Mouse (Mus musculus) CH12.LX (cell line): ENCODE results near the gene Cald1. TPM values are rescaled to one million over a fixed set of nuclear protein-coding genes. Genes with fewer than 3 reads are reported as not detected.
A peak's percentile ranks its signal among the peaks of the same experiment; 100 is the strongest.

Experiments
- DNase-seq: peaks from one replicate; pipeline ENCODE4 v3.0.0-alpha.2; 2013; ENCODE audit errors: extremely low read depth
- H3K27ac ChIP-seq: 2 replicates; pipeline ENCODE4 v1.5.1; 2012; ENCODE audit warnings: low read depth, mild to moderate bottlenecking, control low read depth, moderate library complexity; ENCODE audit not compliant: insufficient read depth
- H3K27me3 ChIP-seq: replicated peaks from 2 replicates; pipeline ENCODE3; 2012; ENCODE audit warnings: inconsistent platforms
- H3K36me3 ChIP-seq, 2 experiments: replicated peaks in 1 of 2; 2 replicates each; pipeline versions ENCODE3 to v1.6.1; 2012; ENCODE audit warnings: inconsistent platforms in 1 of 2, low read length in 1 of 2, mild to moderate bottlenecking in 1 of 2, mixed read lengths in 1 of 2, moderate library complexity in 1 of 2; ENCODE audit not compliant: control insufficient read depth in 1 of 2, insufficient read depth in 1 of 2
- H3K4me1 ChIP-seq, 2 experiments: 2 replicates each; pipeline ENCODE4 v1.6.1; 2012; ENCODE audit warnings: inconsistent platforms in 1 of 2, moderate library complexity in 1 of 2; ENCODE audit not compliant: insufficient read depth in 2 of 2, control insufficient read depth in 1 of 2
- H3K4me2 ChIP-seq: 2 replicates; pipeline ENCODE4 v1.6.1; 2012; ENCODE audit warnings: low read depth, mild to moderate bottlenecking, control low read depth; ENCODE audit not compliant: poor library complexity, insufficient read depth, severe bottlenecking
- H3K4me3 ChIP-seq, 3 experiments: fragments of 150-350 bp in 1 of 3; sonication (generic) in 1 of 3; replicated peaks in 1 of 3; 2 replicates each; pipeline versions ENCODE3 to v1.5.1; 2011 to 2012; ENCODE audit warnings: low read depth in 2 of 3, low read length in 2 of 3, mild to moderate bottlenecking in 2 of 3, moderate library complexity in 2 of 3, control low read depth in 1 of 3, improper control_type of control experiment in 1 of 3, inconsistent platforms in 1 of 3, mixed read lengths in 1 of 3; ENCODE audit not compliant: poor library complexity in 1 of 3
- H3K79me2 ChIP-seq: replicated peaks from 2 replicates; pipeline ENCODE4 v1.6.1; 2012; ENCODE audit warnings: mild to moderate bottlenecking, moderate library complexity; ENCODE audit not compliant: control insufficient read depth, poor library complexity, insufficient read depth, severe bottlenecking; ENCODE audit errors: extremely low read depth
- H3K9ac ChIP-seq: 2 replicates; pipeline ENCODE4 v1.6.1; 2012; ENCODE audit warnings: low read depth, mild to moderate bottlenecking, control low read depth, moderate library complexity; ENCODE audit not compliant: insufficient read depth
- H3K9me3 ChIP-seq: replicated peaks from 2 replicates; pipeline ENCODE3; 2012; ENCODE audit warnings: low read length, inconsistent platforms, mixed read lengths
- CHD1 ChIP-seq: IDR thresholded peaks from 2 replicates; pipeline ENCODE4 v1.6.1; 2012; ENCODE audit warnings: low read depth, low read length, improper control_type of control experiment, inconsistent platforms
- CHD2 ChIP-seq: IDR thresholded peaks from 2 replicates; pipeline ENCODE4 v1.6.1; 2011; ENCODE audit warnings: low read length, improper control_type of control experiment
- ELF1 ChIP-seq: IDR thresholded peaks from 2 replicates; pipeline ENCODE4 v1.6.1; 2014; ENCODE audit warnings: low read depth, mild to moderate bottlenecking, inconsistent platforms, low read length, improper control_type of control experiment
- EP300 ChIP-seq: IDR thresholded peaks from 2 replicates; pipeline ENCODE4 v1.6.1; 2011; ENCODE audit warnings: low read length, improper control_type of control experiment
- ETS1 ChIP-seq: conservative IDR thresholded peaks from 2 replicates; pipeline ENCODE4 v1.6.1; 2012; ENCODE audit warnings: low read depth, mild to moderate bottlenecking, inconsistent platforms, low read length, improper control_type of control experiment, moderate library complexity
- GABPA ChIP-seq: IDR thresholded peaks from 2 replicates; pipeline ENCODE4 v1.6.1; 2012; ENCODE audit warnings: low read depth, low read length, improper control_type of control experiment, inconsistent platforms; ENCODE audit not compliant: insufficient replicate concordance
- HCFC1 ChIP-seq: IDR thresholded peaks from 2 replicates; pipeline ENCODE4 v1.6.1; 2012; ENCODE audit warnings: low read depth, mild to moderate bottlenecking, inconsistent platforms, low read length, improper control_type of control experiment
- IRF4 ChIP-seq: IDR thresholded peaks from 2 replicates; pipeline ENCODE4 v1.6.1; 2014; ENCODE audit warnings: low read depth, mild to moderate bottlenecking, inconsistent platforms, low read length, improper control_type of control experiment
- KAT2A ChIP-seq: IDR thresholded peaks from 2 replicates; pipeline ENCODE4 v1.6.1; 2012; ENCODE audit warnings: low read length, improper control_type of control experiment, inconsistent platforms; ENCODE audit not compliant: insufficient replicate concordance
- MAX ChIP-seq: IDR thresholded peaks from 2 replicates; pipeline ENCODE4 v1.6.1; 2011; ENCODE audit warnings: low read length, improper control_type of control experiment
- MAZ ChIP-seq: IDR thresholded peaks from 2 replicates; pipeline ENCODE4 v1.6.1; 2012; ENCODE audit warnings: low read depth, mild to moderate bottlenecking, inconsistent platforms, low read length, improper control_type of control experiment, moderate library complexity
- MEF2A ChIP-seq: IDR thresholded peaks from 2 replicates; pipeline ENCODE4 v1.6.1; 2014; ENCODE audit warnings: low read depth, mild to moderate bottlenecking, inconsistent platforms, low read length, improper control_type of control experiment, borderline replicate concordance
- MXI1 ChIP-seq: IDR thresholded peaks from 2 replicates; pipeline ENCODE4 v1.6.1; 2011; ENCODE audit warnings: mild to moderate bottlenecking, low read depth, low read length, improper control_type of control experiment
- MYC ChIP-seq: IDR thresholded peaks from 2 replicates; pipeline ENCODE4 v1.6.1; 2011; ENCODE audit warnings: low read depth, mild to moderate bottlenecking, improper control_type of control experiment, low read length
- NRF1 ChIP-seq: IDR thresholded peaks from 2 replicates; pipeline ENCODE4 v1.6.1; 2014; ENCODE audit warnings: low read depth, mild to moderate bottlenecking, inconsistent platforms, low read length, improper control_type of control experiment, moderate library complexity
- PAX5 ChIP-seq: IDR thresholded peaks from 2 replicates; pipeline ENCODE4 v1.6.1; 2012; ENCODE audit warnings: low read length, inconsistent platforms, mixed read lengths
- RAD21 ChIP-seq: IDR thresholded peaks from 2 replicates; pipeline ENCODE4 v1.6.1; 2011; ENCODE audit warnings: low read depth, mild to moderate bottlenecking, low read length, improper control_type of control experiment, moderate library complexity
- RCOR1 ChIP-seq: conservative IDR thresholded peaks from 2 replicates; pipeline ENCODE4 v1.6.1; 2012; ENCODE audit warnings: low read depth, mild to moderate bottlenecking, inconsistent platforms, low read length, improper control_type of control experiment
- TBP ChIP-seq: conservative IDR thresholded peaks from 2 replicates; pipeline ENCODE4 v1.6.1; 2011; ENCODE audit warnings: low read depth, low read length, improper control_type of control experiment
- TCF12 ChIP-seq: IDR thresholded peaks from 2 replicates; pipeline ENCODE4 v1.6.1; 2014; ENCODE audit warnings: low read depth, mild to moderate bottlenecking, inconsistent platforms, low read length, improper control_type of control experiment
- UBTF ChIP-seq: IDR thresholded peaks from 2 replicates; pipeline ENCODE4 v1.6.1; 2012; ENCODE audit warnings: low read depth, mild to moderate bottlenecking, inconsistent platforms, low read length, improper control_type of control experiment, moderate library complexity
- USF1 ChIP-seq: IDR thresholded peaks from 2 replicates; pipeline ENCODE4 v1.6.1; 2014; ENCODE audit warnings: low read depth, mild to moderate bottlenecking, inconsistent platforms, low read length, improper control_type of control experiment
- USF2 ChIP-seq: conservative IDR thresholded peaks from 2 replicates; pipeline ENCODE4 v1.6.1; 2011; ENCODE audit warnings: low read depth, low read length, improper control_type of control experiment
- ZKSCAN1 ChIP-seq: IDR thresholded peaks from 2 replicates; pipeline ENCODE4 v1.6.1; 2012; ENCODE audit warnings: low read depth, inconsistent platforms, low read length, improper control_type of control experiment, borderline replicate concordance
- ZMIZ1 ChIP-seq: IDR thresholded peaks from 2 replicates; pipeline ENCODE4 v1.6.1; 2012; ENCODE audit warnings: low read depth, mild to moderate bottlenecking, inconsistent platforms, low read length, improper control_type of control experiment
- ZNF384 ChIP-seq: IDR thresholded peaks from 2 replicates; pipeline ENCODE4 v1.6.1; 2012; ENCODE audit warnings: low read depth, low read length, improper control_type of control experiment, inconsistent platforms
- dilution Hi-C: fragments of 300-500 bp; cut with MboI; formaldehyde crosslinking; loops from 2 replicates; pipeline ENCODE4 v1.14.3; 2020; ENCODE audit warnings: low sequenced_read_pairs; ENCODE audit not compliant: extremely low pct_unique_long_range_greater_than_20kb, extremely low pct_ligation_motif_present
- in situ Hi-C: fragments of 300-500 bp; cut with MboI; formaldehyde crosslinking; loops from 3 replicates; pipeline ENCODE4 v1.14.3; 2019; ENCODE audit warnings: low sequenced_read_pairs, low pct_ligation_motif_present, low pct_unique_long_range_greater_than_20kb, mixed read lengths
- polyA plus RNA-seq: library from polyadenylated mRNA; unstranded; fragments of >175 nt; gene quantifications from 2 replicates; pipeline ENCODE4 v1.2.1, GENCODE M21; 2012; ENCODE audit warnings: low read depth; ENCODE audit not compliant: insufficient read length
- total RNA-seq, 2 experiments: library from RNA; depleted of rRNA; stranded (reverse); fragments of 300-350 nt in 1 of 2; fragments of >200 nt in 1 of 2; gene quantifications; 2 replicates each; pipeline ENCODE4 v1.2.3; 2012 to 2014

Cald1 gene
- total and polyA plus RNA-seq, 3 experiments, result 0.55 to 4.0 (median 1.1) TPM

DNA sequence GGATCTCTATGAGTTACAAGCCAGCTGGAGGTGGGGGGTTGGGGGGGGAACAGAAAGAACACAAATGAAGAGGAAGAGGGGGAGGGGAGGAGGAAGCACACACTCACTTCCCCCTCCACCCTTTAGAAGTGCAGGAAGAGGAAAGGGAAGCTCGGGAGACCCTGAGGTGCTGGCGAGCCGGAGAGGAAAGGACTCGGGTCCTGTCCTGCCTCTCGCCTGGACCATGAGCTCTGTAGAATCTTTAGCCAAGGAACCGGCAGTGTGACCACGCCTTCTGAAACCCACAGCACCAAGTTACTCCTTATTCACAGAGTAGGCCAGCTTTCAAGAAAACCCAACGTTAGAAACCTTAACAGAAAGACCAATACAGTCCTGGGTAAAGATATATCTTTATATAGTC lies 83.8 kb downstream of the Cald1 start:
- Histone ChIP-seq H3K9ac (no peak overlapping the region), H3K27me3 (no peaks in the 10 kb centered on the region), H3K4me3 (no peak overlapping the region), H3K9me3 (no peaks in the 10 kb centered on the region), H3K36me3 (no peaks in the 10 kb centered on the region), H3K79me2 (no peaks in the 10 kb centered on the region), H3K4me1 (peaks cover 1 to 20% of the 10 kb centered on the region in 2 experiments; a peak in 3 of 4 replicates), H3K27ac (no peak overlapping the region), H3K4me2 (peak overlapping the region; percentile 67; the same call in 1 of the 2 replicates)
- in situ Hi-C loops, result no loop called here
- dilution Hi-C loops, result no loop called here
- TF ChIP-seq RCOR1 (0 out of 2 replicates have a peak, but pooled peaks have one; percentile 12), USF2 (no peak), USF1 (no peak), NRF1 (no peak), MEF2A (no peak), UBTF (no peak), TBP (no peak), ZNF384 (no peak), GABPA (no peak), IRF4 (peak; percentile 32; the same call in 1 of the 2 replicates), CHD1 (no peak), ZKSCAN1 (no peak), ZMIZ1 (no peak), CHD2 (peak; percentile 69), MAZ (no peak), MXI1 (no peak), MYC (no peak), ELF1 (no peak), PAX5 (no peak), MAX (no peak), HCFC1 (no peak)
- peak; percentile 34 for DNase-seq

GRCm38 (mm10) chr6:34684886-34685285 lies 86.6 kb downstream of the Cald1 start:
- Histone ChIP-seq H3K27ac (no peak overlapping the region), H3K9ac (no peak overlapping the region), H3K4me2 (no peak overlapping the region), H3K27me3 (no peaks in the 10 kb centered on the region), H3K4me3 (no peak overlapping the region), H3K4me1 (peaks cover 2 to 28% of the 10 kb centered on the region in 2 experiments; a peak in 3 of 4 replicates), H3K79me2 (no peaks in the 10 kb centered on the region), H3K36me3 (no peaks in the 10 kb centered on the region), H3K9me3 (no peaks in the 10 kb centered on the region)
- dilution Hi-C loops (no loop called here), in situ Hi-C loops (no loop called here)
- TF ChIP-seq ELF1, result no peak
- no peak for TF ChIP-seq TCF12
- no peak for TF ChIP-seq EP300
- TF ChIP-seq RAD21, result no peak
- no peak for TF ChIP-seq MAZ
- no peak for TF ChIP-seq KAT2A
- TF ChIP-seq MXI1, result no peak
- no peak for TF ChIP-seq ETS1
- DNase-seq, result no peak
